Mouse (Mus musculus) heart, adult 2 months (tissue): ENCODE results near the gene Vstm2l. TPM values are rescaled to one million over a fixed set of nuclear protein-coding genes. Genes with fewer than 3 reads are reported as not detected.

Experiments
- DNase-seq, 2 experiments: peaks; one replicate each; pipeline ENCODE4 v3.0.0; 2021
- H3K27ac ChIP-seq: fragments of 200-600 bp; 2 replicates; pipeline ENCODE4 v1.8.1; 2022
- H3K27me3 ChIP-seq: fragments of 200-500 bp; 2 replicates; pipeline ENCODE4 v1.6.1; 2012; ENCODE audit warnings: mild to moderate bottlenecking, low read length, inconsistent platforms, mixed read lengths; ENCODE audit not compliant: control insufficient read depth, insufficient read depth
- H3K36me3 ChIP-seq: fragments of 200-500 bp; 2 replicates; pipeline ENCODE4 v1.6.1; 2012; ENCODE audit warnings: low read length, inconsistent platforms; ENCODE audit not compliant: control insufficient read depth, insufficient read depth
- H3K4me1 ChIP-seq: fragments of 200-500 bp; 2 replicates; pipeline ENCODE4 v1.6.1; 2011; ENCODE audit warnings: low read length; ENCODE audit not compliant: control insufficient read depth, insufficient read depth
- H3K4me3 ChIP-seq: fragments of 200-600 bp; 2 replicates; pipeline ENCODE4 v1.8.1; 2022
- H3K79me2 ChIP-seq: fragments of 200-500 bp; replicated peaks from 2 replicates; pipeline ENCODE4 v1.6.1; 2012; ENCODE audit warnings: mild to moderate bottlenecking, inconsistent platforms, low read length, moderate library complexity, mixed read lengths; ENCODE audit not compliant: control insufficient read depth, insufficient read depth
- H3K9ac ChIP-seq: fragments of 200-500 bp; 2 replicates; pipeline ENCODE4 v1.6.1; 2012; ENCODE audit warnings: low read depth, mild to moderate bottlenecking, control low read depth, inconsistent platforms, low read length, mixed read lengths
- CTCF ChIP-seq: fragments of 200-600 bp; IDR thresholded peaks from 2 replicates; pipeline ENCODE4 v1.8.1; 2022; ENCODE audit warnings: antibody characterized with exemption, mild to moderate bottlenecking, moderate library complexity
- EP300 ChIP-seq: fragments of 200-500 bp; IDR thresholded peaks from 2 replicates; pipeline ENCODE4 v1.6.1; 2011; ENCODE audit warnings: low read depth, low read length, control low read depth; ENCODE audit not compliant: insufficient read depth
- POLR2A ChIP-seq: fragments of 200-500 bp; IDR thresholded peaks from 2 replicates; pipeline ENCODE4 v1.6.1; 2011; ENCODE audit warnings: mild to moderate bottlenecking, low read depth, low read length, control low read depth; ENCODE audit not compliant: insufficient read depth
- WGBS: fragments of 180-500 bp; shearing (Covaris S2); methylation state at CpG from one replicate; pipeline ENCODE4 v1.1.7; 2018; 5-methylcytosine and 5-hydroxymethylcytosine counted together
- intact Hi-C: fragments of 180-260 bp; cut with DNase I; formaldehyde crosslinking; loops from one replicate; pipeline ENCODE4 v1.15.1; 2025
- polyA plus RNA-seq: library from polyadenylated mRNA; depleted of rRNA; stranded (reverse); fragments of >200 nt; gene quantifications from 2 replicates; pipeline ENCODE4 v1.2.3, GENCODE M21; 2012
- total RNA-seq, 2 experiments: library from RNA; stranded (reverse); gene quantifications; 2 replicates each; pipeline ENCODE4 v1.2.3; 2021

Gene Vstm2l
- total and polyA plus RNA-seq, 3 experiments: 0.08 TPM; not detected in 2

- TF ChIP-seq CTCF (no peak), EP300 (0 out of 2 replicates have a peak, but pooled peaks have one; percentile 50), POLR2A (no peak)
- H3K4me3 ChIP-seq: no peak overlapping the region
- no peak overlapping the region for H3K27ac ChIP-seq
- no peak overlapping the region for H3K9ac ChIP-seq
- H3K36me3 ChIP-seq: no peaks in the 10 kb centered on the region
- no peaks in the 10 kb centered on the region for H3K79me2 ChIP-seq
- WGBS: 2% methylated on average over 16 of the region's 16 CpGs
- DNase-seq: peak; percentile 76 to 82
- intact Hi-C loops: no loop called here
- H3K4me1 ChIP-seq: no peaks in the 10 kb centered on the region
- H3K27me3 ChIP-seq: peaks cover 7% of the 10 kb centered on the region
These were observed 1.2 kb upstream of the Vstm2l start for GRCm38 (mm10) chr2:157913204-157913636.

GRCm38 (mm10) chr2:157913705-157914104, 748 bp upstream of the Vstm2l start:
- Histone ChIP-seq H3K27ac (no peak overlapping the region), H3K27me3 (peaks cover 7% of the 10 kb centered on the region), H3K4me3 (no peak overlapping the region), H3K9ac (no peak overlapping the region), H3K4me1 (no peaks in the 10 kb centered on the region), H3K36me3 (no peaks in the 10 kb centered on the region), H3K79me2 (no peaks in the 10 kb centered on the region)
- no peak for TF ChIP-seq EP300
- TF ChIP-seq POLR2A: no peak
- TF ChIP-seq CTCF: no peak
- DNase-seq: no peak
- WGBS: 1% methylated on average over 4 of the region's 4 CpGs
- intact Hi-C loops: no loop called here

GRCm38 (mm10) chr2:157914889-157915517, 550 bp downstream of the Vstm2l start:
- no peak for DNase-seq
- H3K9ac ChIP-seq: no peak overlapping the region
- H3K27me3 ChIP-seq: peaks cover 7% of the 10 kb centered on the region
- TF ChIP-seq EP300 (no peak), POLR2A (no peak), CTCF (no peak)
- intact Hi-C loops: no loop called here
- no peak overlapping the region for H3K4me3 ChIP-seq
- no peaks in the 10 kb centered on the region for H3K79me2 ChIP-seq
- H3K4me1 ChIP-seq: no peaks in the 10 kb centered on the region
- 41% methylated on average over 43 of the region's 43 CpGs for WGBS
- H3K27ac ChIP-seq: no peak overlapping the region
- no peaks in the 10 kb centered on the region for H3K36me3 ChIP-seq

- Histone ChIP-seq H3K79me2 (no peaks in the 10 kb centered on the region), H3K27me3 (peaks cover 7% of the 10 kb centered on the region), H3K36me3 (no peaks in the 10 kb centered on the region), H3K4me1 (no peaks in the 10 kb centered on the region), H3K4me3 (no peak overlapping the region), H3K27ac (no peak overlapping the region), H3K9ac (no peak overlapping the region)
- DNase-seq: no peak
- 13% methylated on average over 10 of the region's 10 CpGs for WGBS
- intact Hi-C loops: no loop called here
- no peak for TF ChIP-seq EP300
- no peak for TF ChIP-seq CTCF
- no peak for TF ChIP-seq POLR2A
These were observed 4.1 kb downstream of the Vstm2l start for GRCm38 (mm10) chr2:157918529-157918928.

- Histone ChIP-seq H3K27ac (no peak overlapping the region), H3K4me1 (no peaks in the 10 kb centered on the region), H3K9ac (no peak overlapping the region), H3K27me3 (no peaks in the 10 kb centered on the region; the same call in 1 of the 2 replicates), H3K79me2 (no peaks in the 10 kb centered on the region), H3K4me3 (no peak overlapping the region), H3K36me3 (no peaks in the 10 kb centered on the region)
- no peak for DNase-seq
- WGBS: 47% methylated on average over 7 of the region's 7 CpGs
- intact Hi-C loops: no loop called here
- TF ChIP-seq CTCF: no peak
- TF ChIP-seq EP300: no peak
- TF ChIP-seq POLR2A: no peak
These were observed 7.1 kb downstream of the Vstm2l start for GRCm38 (mm10) chr2:157921551-157921950.

GRCm38 (mm10) chr2:157923406-157923805, 9.0 kb downstream of the Vstm2l start:
- Histone ChIP-seq H3K79me2 (no peaks in the 10 kb centered on the region), H3K36me3 (no peaks in the 10 kb centered on the region), H3K4me1 (no peaks in the 10 kb centered on the region), H3K9ac (no peak overlapping the region), H3K27me3 (no peaks in the 10 kb centered on the region; the same call in 1 of the 2 replicates), H3K4me3 (no peak overlapping the region), H3K27ac (no peak overlapping the region)
- no peak for DNase-seq
- 4% methylated on average over 7 of the region's 7 CpGs for WGBS
- no peak for TF ChIP-seq POLR2A
- no peak for TF ChIP-seq EP300
- no peak for TF ChIP-seq CTCF
- intact Hi-C loops: no loop called here
